Mouse (Mus musculus) bone marrow, adult 2 months (tissue): ENCODE data around the gene Nup210l.

Experiments
- CTCF ChIP-seq: fragments of 200-500 bp; IDR thresholded peaks from 2 replicates; pipeline ENCODE4 v1.5.1; 2011; ENCODE audit warnings: low read length, control low read depth; ENCODE audit not compliant: control insufficient read depth, insufficient read depth
- POLR2A ChIP-seq: fragments of 200-500 bp; IDR thresholded peaks from 2 replicates; pipeline ENCODE4 v1.6.1; 2011; ENCODE audit warnings: low read depth, mild to moderate bottlenecking, control low read depth, low read length, borderline replicate concordance; ENCODE audit not compliant: control insufficient read depth

DNA sequence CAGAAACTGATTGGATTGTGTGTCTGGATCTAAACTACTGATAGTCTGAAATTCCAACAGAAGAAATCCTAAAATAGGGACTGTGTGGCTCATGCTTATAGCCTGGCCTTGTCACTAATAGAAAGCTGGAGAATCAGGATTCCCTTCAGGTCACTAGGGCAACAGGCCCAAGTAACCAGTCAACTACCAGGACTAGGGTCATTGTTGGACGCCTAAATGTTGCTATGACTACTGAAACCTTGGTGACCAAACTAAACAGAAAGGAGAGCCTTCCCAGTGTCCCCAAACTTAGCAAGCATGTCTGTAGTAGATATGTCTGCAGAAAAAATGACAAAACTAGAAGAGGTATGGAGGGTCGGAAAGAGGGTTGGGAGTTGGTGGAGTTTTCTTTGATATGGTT lies 41.4 kb upstream of the Nup210l start:
- TF ChIP-seq CTCF (no peak), POLR2A (no peak)
